Mouse (Mus musculus): Measurements from ENCODE around the gene Med17.

Gene Med17

GRCm38 (mm10) chr9:15288402-15288801 lies 8.7 kb upstream of the Med17 start:
- DNase-seq (ENCODE audit: low spot score in 2 of 2) = no peak

GRCm38 (mm10) chr9:15287846-15288245 lies 8.1 kb upstream of the Med17 start:
- no peak for DNase-seq (ENCODE audit: low spot score in 2 of 2)

GRCm38 (mm10) chr9:15285443-15285842 lies 5.7 kb upstream of the Med17 start:
- no peak for DNase-seq (ENCODE audit: low spot score in 2 of 2)

GRCm38 (mm10) chr9:15280491-15280879 lies 754 bp upstream of the Med17 start:
- DNase-seq (ENCODE audit: low spot score in 2 of 2) = no peak

GRCm38 (mm10) chr9:15279139-15279648 lies 537 bp downstream of the Med17 start:
- no peak for DNase-seq (ENCODE audit: low spot score in 2 of 2)

GRCm38 (mm10) chr9:15278343-15278742 lies 1.4 kb downstream of the Med17 start:
- no peak for DNase-seq (ENCODE audit: low spot score in 2 of 2)

GRCm38 (mm10) chr9:15276855-15277254 lies 2.9 kb downstream of the Med17 start:
- no peak for DNase-seq (ENCODE audit: low spot score in 2 of 2)

GRCm38 (mm10) chr9:15273981-15274380 lies 5.8 kb downstream of the Med17 start:
- no peak for DNase-seq (ENCODE audit: low spot score in 2 of 2)

- no peak for DNase-seq (ENCODE audit: low spot score in 2 of 2)
Measured at GRCm38 (mm10) chr9:15263487-15263886, 16.2 kb downstream of the Med17 start.

- no peak for DNase-seq (ENCODE audit: low spot score in 2 of 2)
Measured at GRCm38 (mm10) chr9:15261980-15262379, 17.8 kb downstream of the Med17 start.

GRCm38 (mm10) chr9:15256214-15256613 lies 23.5 kb downstream of the Med17 start:
- no peak for DNase-seq (ENCODE audit: low spot score in 2 of 2)

GRCm38 (mm10) chr9:15254501-15254900 lies 25.2 kb downstream of the Med17 start:
- DNase-seq (ENCODE audit: low spot score in 2 of 2) = no peak

- no peak for DNase-seq (ENCODE audit: low spot score in 2 of 2)
Measured at GRCm38 (mm10) chr9:15252196-15252595, 27.5 kb downstream of the Med17 start.

- no peak for DNase-seq (ENCODE audit: low spot score in 2 of 2)
Measured at GRCm38 (mm10) chr9:15250376-15250775, 29.4 kb downstream of the Med17 start.

GRCm38 (mm10) chr9:15245319-15246075 lies 34.2 kb downstream of the Med17 start:
- DNase-seq (ENCODE audit: low spot score in 2 of 2) = no peak

GRCm38 (mm10) chr9:15242130-15242529 lies 37.6 kb downstream of the Med17 start:
- no peak for DNase-seq (ENCODE audit: low spot score in 2 of 2)

GRCm38 (mm10) chr9:15241596-15241939 lies 38.2 kb downstream of the Med17 start:
- DNase-seq (ENCODE audit: low spot score in 2 of 2) = peak in 1 of 2 experiments; percentile 6

GRCm38 (mm10) chr9:15240863-15241595 lies 38.7 kb downstream of the Med17 start:
- no peak for DNase-seq (ENCODE audit: low spot score in 2 of 2)

GRCm38 (mm10) chr9:15240006-15240405 lies 39.7 kb downstream of the Med17 start:
- no peak for DNase-seq (ENCODE audit: low spot score in 2 of 2)

- no peak for DNase-seq (ENCODE audit: low spot score in 2 of 2)
Measured at GRCm38 (mm10) chr9:15239042-15239925, 40.4 kb downstream of the Med17 start, which contains the start of gene Vstm5. Gene Vstm5 (plus strand): TSS chr9:15239045.

GRCm38 (mm10) chr9:15238297-15238990 lies 41.3 kb downstream of the Med17 start:
- no peak for DNase-seq (ENCODE audit: low spot score in 2 of 2)
